Mouse (Mus musculus) hindbrain, embryonic 15.5 days (tissue): Measurements from ENCODE around the gene Gm9999. TPM values are rescaled to one million over a fixed set of nuclear protein-coding genes. Genes with fewer than 3 reads are reported as not detected.
"Not testable (repeated sequence)": the region's sequence is repeated elsewhere in the genome, so short reads cannot be mapped to it uniquely, and the experiment has no call there.

ENCODE experiments used
- ATAC-seq: fragments of 200-750 bp; cut with Nextera tagmentation; 2 replicates; pipeline ENCODE4 v1.8.0; 2017; ENCODE audit warnings: low read depth, moderate number of reproducible peaks, moderate TSS enrichment; ENCODE audit not compliant: low FRiP score
- H3K27ac ChIP-seq: fragments of 300-500 bp; sonication (generic); replicated peaks from 2 replicates; pipeline ENCODE4 v1.5.1; 2015; ENCODE audit warnings: mild to moderate bottlenecking, inconsistent platforms
- H3K27me3 ChIP-seq: fragments of 300-500 bp; sonication (generic); 2 replicates; pipeline ENCODE4 v1.6.1; 2015; ENCODE audit warnings: control low read depth, inconsistent platforms
- H3K36me3 ChIP-seq: fragments of 300-500 bp; sonication (generic); 2 replicates; pipeline ENCODE4 v1.6.1; 2015; ENCODE audit warnings: control low read depth, inconsistent platforms
- H3K4me1 ChIP-seq: fragments of 300-500 bp; sonication (generic); replicated peaks from 2 replicates; pipeline ENCODE4 v1.6.1; 2015; ENCODE audit warnings: control low read depth, inconsistent platforms
- H3K4me2 ChIP-seq: fragments of 300-500 bp; sonication (generic); 2 replicates; pipeline ENCODE4 v1.6.1; 2015; ENCODE audit warnings: moderate library complexity, mild to moderate bottlenecking, inconsistent platforms
- H3K4me3 ChIP-seq: fragments of 300-500 bp; sonication (generic); 2 replicates; pipeline ENCODE4 v1.5.1; 2015; ENCODE audit warnings: mild to moderate bottlenecking, inconsistent platforms
- H3K9ac ChIP-seq: fragments of 300-500 bp; sonication (generic); 2 replicates; pipeline ENCODE4 v1.6.1; 2015; ENCODE audit warnings: inconsistent platforms
- H3K9me3 ChIP-seq: fragments of 300-500 bp; sonication (generic); 2 replicates; pipeline ENCODE4 v1.6.1; 2016; ENCODE audit warnings: control low read depth, inconsistent platforms
- WGBS: fragments of 180-500 bp; shearing (Covaris S2); methylation state at CpG from one replicate; pipeline ENCODE4 v1.1.7; 2015; 5-methylcytosine and 5-hydroxymethylcytosine counted together
- polyA plus RNA-seq: library from polyadenylated mRNA; unstranded; fragments of >200 nt; fragmentation: Nextera tagmentation; extraction: Ambion mirVana; gene quantifications from 2 replicates; pipeline ENCODE4 v1.2.1, GENCODE M21; 2015

Gene Gm9999
- polyA plus RNA-seq, 1 experiment from 2014 or later: not detected

DNA sequence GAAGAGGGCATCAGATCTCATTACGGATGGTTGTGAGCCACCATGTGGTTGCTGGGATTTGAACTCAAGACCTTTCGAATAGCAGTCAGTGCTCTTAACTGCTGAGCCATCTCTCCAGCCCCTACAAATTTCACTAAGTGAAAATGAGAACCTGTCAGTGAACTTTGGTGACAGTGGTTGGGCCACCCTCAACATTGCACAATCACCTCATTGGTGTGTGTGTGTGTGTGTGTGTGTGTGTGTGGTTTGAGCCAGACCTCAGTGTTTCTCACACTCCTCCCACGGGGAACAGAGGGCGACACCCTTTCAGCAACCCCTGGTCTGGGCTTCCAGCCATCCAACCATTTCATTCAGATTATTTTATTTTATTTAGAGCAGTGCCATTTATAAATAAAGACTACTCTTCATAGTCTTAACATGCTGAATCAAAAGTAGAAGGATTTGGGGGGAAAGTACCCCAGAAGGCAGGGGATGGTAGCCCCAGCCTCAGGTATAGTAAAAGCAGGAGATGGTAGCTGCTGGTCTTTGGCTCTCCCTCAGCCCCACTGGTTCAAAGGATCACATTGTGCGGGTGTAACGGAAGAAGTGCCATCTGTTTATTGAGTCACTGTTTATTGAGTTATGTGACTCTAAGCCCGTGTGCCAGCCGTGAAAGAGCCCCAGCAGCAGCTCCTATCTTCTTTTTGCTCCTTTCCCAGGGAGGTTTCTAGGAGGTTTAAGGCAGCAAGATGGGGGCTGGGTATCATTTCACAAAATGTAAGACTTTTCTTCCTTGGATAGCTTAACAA is 2.5 kb downstream of the Gm9999 start:
- Histone ChIP-seq H3K27ac (peak overlapping the region; percentile 27; the same call in 1 of the 2 replicates), H3K9me3 (no peaks in the 10 kb centered on the region), H3K36me3 (no peaks in the 10 kb centered on the region), H3K4me1 (peaks cover 5% of the 10 kb centered on the region; the same call in 1 of the 2 replicates), H3K9ac (no peak overlapping the region), H3K4me2 (no peak overlapping the region), H3K27me3 (no peaks in the 10 kb centered on the region), H3K4me3 (no peak overlapping the region)
- no peak for ATAC-seq
- WGBS: 68% methylated on average over 8 of the region's 8 CpGs

GRCm38 (mm10) chr7:46986646-46987045 is 3.3 kb downstream of the Gm9999 start:
- WGBS: 49% methylated on average over 5 of the region's 5 CpGs
- Histone ChIP-seq H3K9ac (no peak overlapping the region), H3K27ac (peak overlapping the region; percentile 27; the same call in 1 of the 2 replicates), H3K9me3 (no peaks in the 10 kb centered on the region), H3K27me3 (no peaks in the 10 kb centered on the region), H3K4me3 (no peak overlapping the region), H3K36me3 (peaks cover under 1% of the 10 kb centered on the region; the same call in 1 of the 2 replicates), H3K4me1 (peaks cover 5% of the 10 kb centered on the region; the same call in 1 of the 2 replicates), H3K4me2 (no peak overlapping the region)
- ATAC-seq: no peak

- no peaks in the 10 kb centered on the region for H3K9me3 ChIP-seq
- H3K27ac ChIP-seq: no peak overlapping the region
- H3K4me2 ChIP-seq: no peak overlapping the region
- H3K9ac ChIP-seq: no peak overlapping the region
- no peak overlapping the region for H3K4me3 ChIP-seq
- WGBS: 43% methylated on average over 2 of the region's 2 CpGs
- peaks cover 5% of the 10 kb centered on the region for H3K36me3 ChIP-seq
- peak; percentile 42; the same call in 1 of the 2 replicates for ATAC-seq
- peaks cover 5% of the 10 kb centered on the region; the same call in 1 of the 2 replicates for H3K4me1 ChIP-seq
- H3K27me3 ChIP-seq: no peaks in the 10 kb centered on the region
Observed at GRCm38 (mm10) chr7:46987073-46987472, 3.7 kb downstream of the Gm9999 start.

GRCm38 (mm10) chr7:46989387-46989786 is 6.0 kb downstream of the Gm9999 start:
- 88% methylated on average over 4 of the region's 4 CpGs for WGBS
- H3K9me3 ChIP-seq, H3K27ac ChIP-seq, H3K27me3 ChIP-seq, ATAC-seq, H3K4me3 ChIP-seq, H3K9ac ChIP-seq, H3K4me1 ChIP-seq, H3K4me2 ChIP-seq: not testable (repeated sequence)
- H3K36me3 ChIP-seq: peaks cover 20% of the 10 kb centered on the region

GRCm38 (mm10) chr7:46993079-46993478 is 9.7 kb downstream of the Gm9999 start:
- no peaks in the 10 kb centered on the region for H3K4me1 ChIP-seq
- 77% methylated on average over 8 of the region's 8 CpGs for WGBS
- no peak overlapping the region for H3K27ac ChIP-seq
- H3K27me3 ChIP-seq: no peaks in the 10 kb centered on the region
- H3K4me2 ChIP-seq: no peak overlapping the region
- H3K9me3 ChIP-seq: no peaks in the 10 kb centered on the region
- ATAC-seq: no peak
- H3K9ac ChIP-seq: no peak overlapping the region
- H3K4me3 ChIP-seq: no peak overlapping the region
- H3K36me3 ChIP-seq: peaks cover 53% of the 10 kb centered on the region

- no peak overlapping the region for H3K4me3 ChIP-seq
- no peak overlapping the region for H3K4me2 ChIP-seq
- 98% methylated on average over 3 of the region's 3 CpGs for WGBS
- H3K36me3 ChIP-seq: peaks cover 63% of the 10 kb centered on the region
- H3K9ac ChIP-seq: no peak overlapping the region
- no peak overlapping the region for H3K27ac ChIP-seq
- ATAC-seq: no peak
- H3K27me3 ChIP-seq: no peaks in the 10 kb centered on the region
- peaks cover 8% of the 10 kb centered on the region for H3K4me1 ChIP-seq
- no peaks in the 10 kb centered on the region for H3K9me3 ChIP-seq
Observed at GRCm38 (mm10) chr7:46995558-46995957, 12.2 kb downstream of the Gm9999 start.

DNA sequence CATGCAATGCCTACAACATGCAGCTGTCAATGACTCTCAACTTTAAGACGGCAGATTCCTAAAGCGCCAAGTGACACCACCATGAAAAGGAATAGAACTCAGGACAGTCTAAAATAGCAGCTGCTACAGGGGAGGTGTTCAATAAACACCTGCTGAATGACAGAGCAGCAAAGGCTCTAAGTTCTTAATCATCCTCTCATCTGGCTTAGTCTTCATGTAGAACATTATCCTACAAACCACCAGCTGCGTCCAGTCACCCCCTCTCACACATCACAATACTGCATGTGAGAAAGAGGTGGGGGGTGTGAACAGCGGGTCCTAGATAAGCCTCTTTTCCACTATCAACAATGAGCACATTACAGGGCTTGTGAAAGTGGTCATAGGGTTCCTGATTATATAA is 13.6 kb downstream of the Gm9999 start:
- H3K9me3 ChIP-seq: no peaks in the 10 kb centered on the region
- peaks cover 19% of the 10 kb centered on the region for H3K4me1 ChIP-seq
- no peak overlapping the region for H3K9ac ChIP-seq
- H3K36me3 ChIP-seq: peaks cover 59% of the 10 kb centered on the region
- H3K27me3 ChIP-seq: no peaks in the 10 kb centered on the region
- H3K4me3 ChIP-seq: no peak overlapping the region
- ATAC-seq: no peak
- WGBS: 90% methylated on average over 4 of the region's 4 CpGs
- H3K27ac ChIP-seq: no peak overlapping the region
- H3K4me2 ChIP-seq: no peak overlapping the region

DNA sequence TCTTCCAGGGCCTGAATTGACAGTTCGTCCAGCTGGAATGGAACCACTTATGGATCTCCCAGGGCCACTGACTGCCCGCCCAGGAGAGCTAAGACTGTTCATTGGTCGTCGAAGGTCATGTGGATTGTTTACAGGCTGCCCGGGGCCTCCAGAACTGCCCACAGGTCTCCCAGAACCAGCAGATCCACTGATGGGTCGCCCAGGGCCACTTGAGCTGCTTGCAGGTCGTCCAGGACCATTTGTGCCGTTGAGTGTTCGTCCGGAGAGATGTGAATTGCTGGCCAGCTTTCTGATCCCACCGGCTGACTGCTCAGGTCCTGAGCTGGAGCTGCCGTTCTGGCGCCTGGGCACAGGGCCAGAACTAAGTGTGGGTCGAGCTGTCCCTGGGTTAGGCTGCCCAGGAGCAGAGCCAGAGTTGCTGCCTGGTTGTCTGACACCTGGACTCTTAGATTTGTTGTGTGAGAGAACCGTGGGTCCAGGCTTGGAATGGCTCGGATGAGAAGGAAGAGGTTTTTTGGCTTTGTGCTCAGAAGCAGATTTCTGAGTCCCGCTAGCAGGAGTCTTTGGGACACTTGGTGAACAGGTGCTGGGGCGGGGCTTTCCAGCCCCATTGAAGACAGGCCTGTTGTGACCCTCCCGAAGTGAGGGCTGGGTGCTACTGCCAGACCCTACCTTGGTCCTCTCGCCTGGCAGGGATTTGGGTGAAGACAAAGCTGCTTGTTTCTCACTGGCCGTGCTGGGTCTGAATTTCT is 14.4 kb downstream of the Gm9999 start:
- H3K36me3 ChIP-seq: peaks cover 54% of the 10 kb centered on the region
- peaks cover 27% of the 10 kb centered on the region for H3K4me1 ChIP-seq
- ATAC-seq: peak; percentile 45; the same call in 1 of the 2 replicates
- H3K9me3 ChIP-seq: no peaks in the 10 kb centered on the region
- H3K27me3 ChIP-seq: no peaks in the 10 kb centered on the region
- H3K4me2 ChIP-seq: no peak overlapping the region
- H3K4me3 ChIP-seq: no peak overlapping the region
- 83% methylated on average over 21 of the region's 21 CpGs for WGBS
- no peak overlapping the region for H3K27ac ChIP-seq
- no peak overlapping the region for H3K9ac ChIP-seq

DNA sequence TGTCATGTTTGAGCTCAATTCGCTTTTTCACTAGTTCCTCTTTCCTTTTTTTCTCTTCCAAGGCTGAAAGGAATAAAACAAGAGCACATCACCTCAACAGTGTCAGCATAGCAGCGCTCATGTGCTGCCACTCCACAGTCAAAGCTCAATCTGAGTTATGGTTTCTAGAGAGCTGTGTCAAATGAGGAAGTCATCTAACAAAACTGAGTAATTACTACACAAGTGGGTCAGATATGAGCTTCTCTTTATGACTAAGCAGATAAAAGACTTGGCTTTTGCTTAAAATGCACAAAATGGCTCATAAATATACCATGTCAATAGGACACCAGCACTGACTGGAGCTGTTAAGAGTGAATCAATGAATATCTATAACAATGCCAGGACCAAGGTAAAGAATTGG is 15.6 kb downstream of the Gm9999 start:
- ATAC-seq: no peak
- 94% methylated on average over 2 of the region's 2 CpGs for WGBS
- Histone ChIP-seq H3K9me3 (no peaks in the 10 kb centered on the region), H3K27ac (no peak overlapping the region), H3K36me3 (peaks cover 48% of the 10 kb centered on the region), H3K4me1 (peaks cover 36% of the 10 kb centered on the region), H3K27me3 (no peaks in the 10 kb centered on the region), H3K4me3 (no peak overlapping the region), H3K4me2 (no peak overlapping the region), H3K9ac (no peak overlapping the region)

DNA sequence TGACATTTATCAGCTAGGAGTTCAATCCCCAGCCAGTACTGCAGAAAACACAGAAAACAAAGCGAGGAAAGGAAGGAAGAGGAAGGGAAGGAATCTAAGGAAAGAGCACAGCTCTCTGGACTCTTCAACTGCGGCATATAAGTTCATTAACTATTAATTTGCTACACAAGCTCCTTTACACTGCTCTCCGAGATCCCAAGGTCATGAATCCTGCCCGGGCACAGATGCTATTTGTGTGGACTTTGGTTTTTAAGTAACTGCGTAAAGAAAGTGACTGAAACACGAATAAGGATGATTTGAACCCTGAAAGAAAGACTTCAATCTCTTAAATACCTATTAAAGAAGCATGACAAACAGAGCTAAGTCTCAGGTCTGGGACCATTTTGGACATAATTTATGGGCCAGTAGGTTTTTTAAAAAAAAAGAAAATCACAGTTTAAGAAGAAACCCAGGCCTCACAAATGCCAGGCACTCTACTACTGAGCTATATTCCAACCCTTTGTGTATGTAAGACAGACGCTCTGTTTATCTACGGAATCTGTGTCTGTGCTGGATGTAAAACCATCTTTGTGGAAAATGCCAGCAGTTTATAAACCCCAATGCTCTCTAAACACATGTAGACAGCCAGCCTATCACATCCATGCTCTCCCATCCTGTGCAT is 16.7 kb downstream of the Gm9999 start:
- Histone ChIP-seq H3K27me3 (no peaks in the 10 kb centered on the region), H3K4me3 (no peak overlapping the region), H3K9ac (no peak overlapping the region), H3K4me2 (no peak overlapping the region), H3K4me1 (peaks cover 45% of the 10 kb centered on the region), H3K36me3 (peaks cover 36% of the 10 kb centered on the region), H3K9me3 (no peaks in the 10 kb centered on the region), H3K27ac (no peak overlapping the region)
- WGBS: 82% methylated on average over 8 of the region's 8 CpGs
- ATAC-seq: no peak

DNA sequence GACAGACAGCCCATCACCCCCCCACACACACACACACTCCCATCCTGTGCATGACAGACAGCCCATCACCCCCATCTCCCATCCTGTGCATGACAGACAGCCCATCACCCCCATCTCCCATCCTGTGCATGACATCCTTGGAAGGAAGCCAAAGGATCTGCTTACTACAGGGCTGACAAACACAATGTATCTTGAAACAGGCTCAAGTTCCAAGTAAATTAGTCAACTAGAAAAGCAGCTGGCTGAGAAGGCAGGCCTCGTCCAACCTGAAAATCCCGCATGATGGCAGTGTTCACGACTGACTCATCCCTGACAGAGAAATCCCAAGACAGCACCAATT is 17.2 kb downstream of the Gm9999 start:
- Histone ChIP-seq H3K9ac (no peak overlapping the region), H3K27me3 (no peaks in the 10 kb centered on the region), H3K4me1 (peaks cover 48% of the 10 kb centered on the region), H3K36me3 (peaks cover 31% of the 10 kb centered on the region), H3K4me2 (no peak overlapping the region), H3K4me3 (no peak overlapping the region), H3K27ac (no peak overlapping the region), H3K9me3 (no peaks in the 10 kb centered on the region)
- 36% methylated on average over 3 of the region's 3 CpGs for WGBS
- no peak for ATAC-seq
